Comparison of ENCODE assay signal across 11 mouse cellular contexts in genomic region chr2:24638102-24638954, GRCm38 (mm10).
DNase-seq lines count a peak whose midpoint lies in the region; ATAC-seq lines count a peak whose summit lies in the region.
"Had no signal": no experiment of that assay in that cellular context is flagged by ENCODE, and none has a peak within 500 bp of the region (broad histone marks: within the 10 kb centered on the region; RNA-seq: fewer than 3 reads in every experiment).

No protein-coding gene starts in this region.

- 70% methylated on average over 14 of the region's 14 CpGs for WGBS in hindbrain, embryonic 10.5 days
- WGBS in midbrain, embryonic 14.5 days = 36% methylated on average over 14 of the region's 14 CpGs

- ATAC-seq in midbrain, embryonic 14.5 days (ENCODE audit: low FRiP score, low TSS enrichment) = peak; percentile 37; the same call in 1 of the 2 replicates
- ATAC-seq: inflammation-experienced regulatory T-cells, adult 6 months had no signal

- no peak overlapping the region for H3K9ac ChIP-seq in midbrain, embryonic 14.5 days (replicated peaks; ENCODE audit: low read length)
- H3K9ac ChIP-seq: liver, embryonic 15.5 days had no signal

- no peaks in the 10 kb centered on the region for H3K9me3 ChIP-seq in hindbrain, embryonic 10.5 days
- H3K9me3 ChIP-seq in midbrain, embryonic 14.5 days (ENCODE audit: control insufficient read depth, low read length) = no peaks in the 10 kb centered on the region
- H3K9me3 ChIP-seq: liver, embryonic 15.5 days had no signal

- peaks cover 15% of the 10 kb centered on the region; the same call in 1 of the 2 replicates for H3K36me3 ChIP-seq in hindbrain, embryonic 10.5 days
- H3K36me3 ChIP-seq in midbrain, embryonic 14.5 days (ENCODE audit: control insufficient read depth, insufficient read depth, low read length) = peaks cover 47% of the 10 kb centered on the region
- H3K36me3 ChIP-seq: liver, embryonic 15.5 days had no signal

- peak overlapping the region; percentile 62 for H3K27ac ChIP-seq in hindbrain, embryonic 10.5 days
- peak overlapping the region; percentile 57 for H3K27ac ChIP-seq in midbrain, embryonic 14.5 days (replicated peaks; ENCODE audit: low read depth, low read length)
- H3K27ac ChIP-seq: liver, embryonic 15.5 days had no signal

- H3K27me3 ChIP-seq in hindbrain, embryonic 10.5 days (ENCODE audit: insufficient read depth, poor library complexity, severe bottlenecking) = no peaks in the 10 kb centered on the region
- no peaks in the 10 kb centered on the region for H3K27me3 ChIP-seq in midbrain, embryonic 14.5 days (ENCODE audit: control insufficient read depth, insufficient read depth, low read length)
- H3K27me3 ChIP-seq: liver, embryonic 15.5 days had no signal

- no peak overlapping the region for H3K4me3 ChIP-seq in hindbrain, embryonic 10.5 days
- no peak overlapping the region for H3K4me3 ChIP-seq in midbrain, embryonic 14.5 days (replicated peaks; ENCODE audit: low read depth, low read length)
- H3K4me3 ChIP-seq: liver, embryonic 15.5 days had no signal

- DNase-seq in 3T3-L1 (ENCODE audit: low read depth, low spot score) = peak; percentile 3
- DNase-seq in NIH3T3 (ENCODE audit: low read depth) = peak; percentile 7
- DNase-seq in hindbrain, embryonic 10.5 days (ENCODE audit: low spot score) = peak; percentile 12
- DNase-seq in midbrain, embryonic 14.5 days = peak; percentile 38
- no peak for DNase-seq in thymus, postnatal 0 days (ENCODE audit: low spot score)
- no peak for DNase-seq in testis, postnatal 10 days (ENCODE audit: low spot score)
- no peak for DNase-seq in heart, postnatal 4 days
- DNase-seq: cerebellum, postnatal 36 days had no signal

- H3K4me2 ChIP-seq in midbrain, embryonic 14.5 days (ENCODE audit: low read length) = no peak overlapping the region
- H3K4me2 ChIP-seq: heart, embryonic 11.5 days; liver, embryonic 15.5 days had no signal

- peaks cover 24% of the 10 kb centered on the region for H3K4me1 ChIP-seq in hindbrain, embryonic 10.5 days (replicated peaks)
- H3K4me1 ChIP-seq in midbrain, embryonic 14.5 days (ENCODE audit: control insufficient read depth, insufficient read depth, low read length) = peaks cover 13% of the 10 kb centered on the region
- H3K4me1 ChIP-seq: liver, embryonic 15.5 days had no signal

Comparison
In these comparisons a context has a peak if more than half of its experiments do, and no peak if none do; other contexts are left out.
1. DNase-seq: peak in 3T3-L1 (single experiment), NIH3T3 (single experiment), hindbrain, embryonic 10.5 days (single experiment) and midbrain, embryonic 14.5 days (single experiment); none in thymus, postnatal 0 days (single experiment), testis, postnatal 10 days (single experiment) and heart, postnatal 4 days (single experiment).